Mouse (Mus musculus) small intestine, adult 10 weeks (tissue): ENCODE measurements around the gene Wdr17. TPM values are rescaled to one million over a fixed set of nuclear protein-coding genes. Genes with fewer than 3 reads are reported as not detected.

Experiments used
- polyA plus RNA-seq: library from polyadenylated mRNA; stranded (reverse); fragments of 350-450 nt; fragmentation: Illumina TruSeq; extraction: RNeasy Lipid Tissue Mini Kit (QIAGEN cat#74804); gene quantifications from one replicate; pipeline ENCODE4 v1.2.3, GENCODE M21; 2014; ENCODE audit warnings: low replicate concordance

The Wdr17 gene
- polyA plus RNA-seq, result not detected

DNA sequence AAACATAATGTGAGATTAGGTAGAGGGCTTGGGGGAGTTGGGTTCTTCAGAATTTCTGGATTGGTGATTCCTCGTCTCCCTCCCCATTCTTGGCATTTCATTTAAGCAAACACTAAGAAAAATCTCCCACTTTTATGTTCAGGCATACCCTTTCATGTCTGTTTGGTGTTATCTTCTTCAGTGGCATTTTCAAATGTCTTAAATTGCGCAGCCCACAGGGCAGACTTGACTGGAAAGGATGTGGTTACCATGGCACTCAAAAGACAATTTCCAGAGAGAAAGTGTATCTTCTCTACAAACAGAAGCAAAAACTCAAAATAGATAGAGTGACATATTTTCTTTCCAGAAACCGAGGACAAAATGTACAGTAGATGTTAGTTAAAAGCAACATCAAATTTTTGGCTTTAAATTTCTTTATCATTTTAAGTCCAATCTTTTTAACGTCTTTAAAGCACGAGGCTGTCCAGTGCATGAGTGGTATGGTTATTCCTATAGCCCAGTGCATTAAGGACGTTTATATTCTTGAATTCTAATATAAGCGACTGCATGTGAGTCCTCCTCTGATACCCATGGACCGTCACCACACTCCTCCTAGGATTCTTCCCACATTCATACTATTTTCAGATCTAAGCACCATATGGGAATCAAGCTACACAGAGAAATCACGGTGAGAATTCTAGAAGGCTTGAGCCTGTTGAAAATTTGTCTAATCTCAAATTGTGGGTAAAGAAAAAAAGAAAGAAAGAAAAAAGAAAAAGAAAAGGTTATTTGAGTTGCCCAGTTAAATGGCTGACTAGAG, at the start of gene Wdr17:
TSS of gene Wdr17 (minus strand) at position 198 of the 799 bp plus-strand sequence.

DNA sequence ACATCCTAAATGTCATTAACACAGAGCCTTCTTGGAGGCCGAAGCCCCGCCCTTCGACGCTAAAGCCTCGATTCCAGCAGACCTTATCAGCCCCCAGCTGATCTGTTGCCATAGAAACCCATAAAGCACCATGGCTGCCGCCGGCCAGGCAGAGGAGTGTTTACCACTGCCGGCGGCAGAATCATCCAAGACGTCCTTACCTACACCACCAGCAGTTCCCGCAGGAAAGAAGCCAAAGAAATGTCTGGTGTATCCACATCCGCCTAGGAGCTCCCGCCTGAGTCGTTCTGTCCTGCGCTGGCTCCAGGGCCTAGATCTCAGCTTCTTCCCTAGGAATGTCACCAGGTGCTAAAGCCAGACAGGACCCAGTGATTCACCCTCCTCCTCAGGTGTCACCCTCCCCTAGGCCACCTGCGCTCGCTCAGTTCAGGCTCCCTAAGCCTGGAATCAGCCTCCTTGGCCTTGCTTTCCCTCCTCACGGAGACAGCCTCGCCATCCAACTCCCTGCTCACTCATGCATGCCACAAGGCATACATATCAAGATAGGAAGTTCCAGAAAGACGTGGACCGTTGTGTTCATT, 286.2 kb downstream of the Wdr17 start, which contains the start of gene Spata4:
TSS of gene Spata4 (plus strand) at position 111 of the 581 bp plus-strand sequence.

Other genes with a start within 250 kb of the Wdr17 start
- gene Gpm6a, start 67.7 kb upstream of the Wdr17 start, polyA plus RNA-seq, result 7.8 TPM